Mouse (Mus musculus) MEL (cell line): ENCODE measurements around the gene 4930442H23Rik. TPM values are rescaled to one million over a fixed set of nuclear protein-coding genes. Genes with fewer than 3 reads are reported as not detected.
A peak's percentile ranks its signal among the peaks of the same experiment; 100 is the strongest.

Experiments used
- DNase-seq: peaks from one replicate; pipeline ENCODE4 v3.0.0; 2011; ENCODE audit warnings: low read depth, low spot score
- H3K27ac ChIP-seq: 2 replicates; pipeline ENCODE4 v1.5.1; 2012; ENCODE audit warnings: low read depth, mild to moderate bottlenecking, control low read depth, low read length, moderate library complexity; ENCODE audit not compliant: control insufficient read depth
- H3K27me3 ChIP-seq, 2 experiments: fragments of 150-350 bp in 1 of 2; sonication (generic) in 1 of 2; 2 replicates each; pipeline ENCODE4 v1.6.1; 2012; ENCODE audit warnings: low read length in 2 of 2, mild to moderate bottlenecking in 2 of 2, improper control_type of control experiment in 1 of 2, moderate library complexity in 1 of 2; ENCODE audit not compliant: insufficient read depth in 2 of 2, control insufficient read depth in 1 of 2
- H3K36me3 ChIP-seq, 2 experiments: 2 replicates each; pipeline ENCODE4 v1.6.1; 2012 to 2014; ENCODE audit warnings: low read length in 2 of 2, improper control_type of control experiment in 1 of 2, inconsistent platforms in 1 of 2, mild to moderate bottlenecking in 1 of 2; ENCODE audit not compliant: insufficient read depth in 2 of 2, control insufficient read depth in 1 of 2
- H3K4me1 ChIP-seq, 2 experiments: fragments of 150-350 bp in 1 of 2; sonication (generic) in 1 of 2; 2 replicates each; pipeline ENCODE4 v1.6.1; 2012; ENCODE audit warnings: low read length in 2 of 2, improper control_type of control experiment in 1 of 2, mild to moderate bottlenecking in 1 of 2; ENCODE audit not compliant: insufficient read depth in 2 of 2, control insufficient read depth in 1 of 2
- H3K4me3 ChIP-seq, 2 experiments: fragments of 150-350 bp in 1 of 2; sonication (generic) in 1 of 2; 2 replicates each; pipeline ENCODE4 v1.5.1; 2012; ENCODE audit warnings: low read depth in 2 of 2, low read length in 2 of 2, mild to moderate bottlenecking in 2 of 2, moderate library complexity in 2 of 2, control low read depth in 1 of 2, improper control_type of control experiment in 1 of 2; ENCODE audit not compliant: control insufficient read depth in 1 of 2, insufficient read depth in 1 of 2
- H3K79me2 ChIP-seq: 2 replicates; pipeline ENCODE4 v1.6.1; 2012; ENCODE audit warnings: mild to moderate bottlenecking, low read length, moderate library complexity; ENCODE audit not compliant: control insufficient read depth, poor library complexity, insufficient read depth
- H3K9ac ChIP-seq: 2 replicates; pipeline ENCODE4 v1.6.1; 2012; ENCODE audit warnings: low read depth, mild to moderate bottlenecking, control low read depth, low read length, moderate library complexity; ENCODE audit not compliant: control insufficient read depth, poor library complexity, severe bottlenecking
- H3K9me3 ChIP-seq: fragments of 150-350 bp; sonication (generic); replicated peaks from 2 replicates; pipeline ENCODE4 v1.6.1; 2012; ENCODE audit warnings: mild to moderate bottlenecking, low read length, improper control_type of control experiment, moderate library complexity; ENCODE audit not compliant: insufficient read depth
- BHLHE40 ChIP-seq: IDR thresholded peaks from 2 replicates; pipeline ENCODE4 v1.6.1; 2012; ENCODE audit warnings: low read depth, mild to moderate bottlenecking, inconsistent platforms, low read length, improper control_type of control experiment, borderline replicate concordance
- CHD1 ChIP-seq: IDR thresholded peaks from 2 replicates; pipeline ENCODE4 v1.6.1; 2012; ENCODE audit warnings: low read depth, mild to moderate bottlenecking, inconsistent platforms, low read length, improper control_type of control experiment
- CHD2 ChIP-seq: IDR thresholded peaks from 2 replicates; pipeline ENCODE4 v1.6.1; 2011; ENCODE audit warnings: low read length, improper control_type of control experiment
- CTCF ChIP-seq, 3 experiments: IDR thresholded peaks in 2 of 3; conservative IDR thresholded peaks in 1 of 3; 2 replicates each; pipeline ENCODE4 v1.5.1; 2011 to 2012; ENCODE audit warnings: low read length in 3 of 3, low read depth in 2 of 3, mild to moderate bottlenecking in 2 of 3, improper control_type of control experiment in 1 of 3, inconsistent platforms in 1 of 3, mixed read lengths in 1 of 3, moderate library complexity in 1 of 3; ENCODE audit not compliant: control insufficient read depth in 1 of 3, insufficient read depth in 1 of 3, poor library complexity in 1 of 3, severe bottlenecking in 1 of 3
- E2F4 ChIP-seq: IDR thresholded peaks from 2 replicates; pipeline ENCODE4 v1.6.1; 2011; ENCODE audit warnings: low read depth, low read length, improper control_type of control experiment, borderline replicate concordance
- ELF1 ChIP-seq: IDR thresholded peaks from 2 replicates; pipeline ENCODE4 v1.6.1; 2014; ENCODE audit warnings: low read depth, mild to moderate bottlenecking, inconsistent platforms, low read length, improper control_type of control experiment, moderate library complexity
- EP300 ChIP-seq, 2 experiments: IDR thresholded peaks; 2 replicates each; pipeline ENCODE4 v1.6.1; 2011; ENCODE audit warnings: improper control_type of control experiment in 2 of 2, low read length in 2 of 2, low read depth in 1 of 2, mild to moderate bottlenecking in 1 of 2
- ETS1 ChIP-seq: IDR thresholded peaks from 2 replicates; pipeline ENCODE4 v1.6.1; 2012; ENCODE audit warnings: low read depth, mild to moderate bottlenecking, inconsistent platforms, low read length, improper control_type of control experiment, moderate library complexity
- GATA1 ChIP-seq: IDR thresholded peaks from 2 replicates; pipeline ENCODE4 v1.6.1; 2011; ENCODE audit warnings: low read depth, low read length, improper control_type of control experiment
- HCFC1 ChIP-seq: IDR thresholded peaks from 2 replicates; pipeline ENCODE4 v1.6.1; 2012; ENCODE audit warnings: low read depth, mild to moderate bottlenecking, inconsistent platforms, low read length, improper control_type of control experiment, moderate library complexity
- JUND ChIP-seq: IDR thresholded peaks from 2 replicates; pipeline ENCODE4 v1.6.1; 2011; ENCODE audit warnings: low read depth, mild to moderate bottlenecking, improper control_type of control experiment, low read length
- KAT2A ChIP-seq: conservative IDR thresholded peaks from 2 replicates; pipeline ENCODE4 v1.6.1; 2012; ENCODE audit warnings: low read depth, low read length, improper control_type of control experiment, inconsistent platforms
- MAFK ChIP-seq: IDR thresholded peaks from 2 replicates; pipeline ENCODE4 v1.6.1; 2011; ENCODE audit warnings: low read depth, mild to moderate bottlenecking, low read length, improper control_type of control experiment, borderline replicate concordance
- MAX ChIP-seq: IDR thresholded peaks from 2 replicates; pipeline ENCODE4 v1.6.1; 2011; ENCODE audit warnings: low read length, improper control_type of control experiment
- MAZ ChIP-seq: IDR thresholded peaks from 2 replicates; pipeline ENCODE4 v1.6.1; 2012; ENCODE audit warnings: low read depth, mild to moderate bottlenecking, inconsistent platforms, low read length, improper control_type of control experiment
- MXI1 ChIP-seq: IDR thresholded peaks from 2 replicates; pipeline ENCODE4 v1.6.1; 2011; ENCODE audit warnings: mild to moderate bottlenecking, low read depth, low read length, improper control_type of control experiment
- MYB ChIP-seq: IDR thresholded peaks from 2 replicates; pipeline ENCODE4 v1.6.1; 2011; ENCODE audit warnings: mild to moderate bottlenecking, low read depth, low read length, improper control_type of control experiment
- MYC ChIP-seq: IDR thresholded peaks from 2 replicates; pipeline ENCODE4 v1.6.1; 2011; ENCODE audit warnings: low read depth, mild to moderate bottlenecking, low read length, improper control_type of control experiment, moderate library complexity
- NELFE ChIP-seq: IDR thresholded peaks from 2 replicates; pipeline ENCODE4 v1.6.1; 2011; ENCODE audit warnings: low read depth, low read length, improper control_type of control experiment
- NRF1 ChIP-seq: IDR thresholded peaks from 2 replicates; pipeline ENCODE4 v1.6.1; 2014; ENCODE audit warnings: low read depth, mild to moderate bottlenecking, inconsistent platforms, low read length, improper control_type of control experiment, moderate library complexity; ENCODE audit not compliant: poor library complexity, insufficient read depth, severe bottlenecking
- POLR2A ChIP-seq, 2 experiments: IDR thresholded peaks; 2 replicates each; pipeline ENCODE4 v1.6.1; 2011 to 2012; ENCODE audit warnings: low read length in 2 of 2, mild to moderate bottlenecking in 2 of 2, control low read depth in 1 of 2, improper control_type of control experiment in 1 of 2, low read depth in 1 of 2, moderate library complexity in 1 of 2; ENCODE audit not compliant: control insufficient read depth in 1 of 2, insufficient read depth in 1 of 2, poor library complexity in 1 of 2
- POLR2AphosphoS2 ChIP-seq: IDR thresholded peaks from 2 replicates; pipeline ENCODE4 v1.6.1; 2011; ENCODE audit warnings: low read length, improper control_type of control experiment
- POLR2AphosphoS5 ChIP-seq: IDR thresholded peaks from 2 replicates; pipeline ENCODE4 v1.6.1; 2012; ENCODE audit warnings: low read depth, borderline replicate concordance, mild to moderate bottlenecking, inconsistent platforms, low read length, moderate library complexity, mixed read lengths
- RAD21 ChIP-seq: IDR thresholded peaks from 2 replicates; pipeline ENCODE4 v1.6.1; 2011; ENCODE audit warnings: mild to moderate bottlenecking, low read depth, low read length, improper control_type of control experiment
- RCOR1 ChIP-seq: IDR thresholded peaks from 2 replicates; pipeline ENCODE4 v1.6.1; 2012; ENCODE audit warnings: low read depth, mild to moderate bottlenecking, inconsistent platforms, low read length, improper control_type of control experiment
- SIN3A ChIP-seq: IDR thresholded peaks from 2 replicates; pipeline ENCODE4 v1.6.1; 2012; ENCODE audit warnings: low read length, improper control_type of control experiment, inconsistent platforms
- SMC3 ChIP-seq: IDR thresholded peaks from 2 replicates; pipeline ENCODE4 v1.6.1; 2011; ENCODE audit warnings: low read depth, low read length, improper control_type of control experiment
- TAL1 ChIP-seq: IDR thresholded peaks from 2 replicates; pipeline ENCODE4 v1.6.1; 2012; ENCODE audit warnings: mild to moderate bottlenecking, inconsistent platforms, low read length, moderate library complexity, mixed read lengths
- TBP ChIP-seq: IDR thresholded peaks from 2 replicates; pipeline ENCODE4 v1.8.0; 2011; ENCODE audit warnings: low read depth, low read length, improper control_type of control experiment
- TCF12 ChIP-seq: IDR thresholded peaks from 2 replicates; pipeline ENCODE4 v1.6.1; 2014; ENCODE audit warnings: low read depth, mild to moderate bottlenecking, inconsistent platforms, low read length, improper control_type of control experiment, moderate library complexity
- UBTF ChIP-seq: IDR thresholded peaks from 2 replicates; pipeline ENCODE4 v1.6.1; 2012; ENCODE audit warnings: low read depth, mild to moderate bottlenecking, inconsistent platforms, low read length, improper control_type of control experiment, moderate library complexity, borderline replicate concordance; ENCODE audit not compliant: insufficient read depth
- USF1 ChIP-seq: IDR thresholded peaks from 2 replicates; pipeline ENCODE4 v1.6.1; 2014; ENCODE audit warnings: low read depth, mild to moderate bottlenecking, inconsistent platforms, low read length, improper control_type of control experiment, moderate library complexity
- USF2 ChIP-seq, 2 experiments: IDR thresholded peaks; 2 replicates each; pipeline ENCODE4 v1.6.1; 2011 to 2012; ENCODE audit warnings: improper control_type of control experiment in 2 of 2, low read length in 2 of 2, borderline replicate concordance in 1 of 2, inconsistent platforms in 1 of 2, low read depth in 1 of 2, mild to moderate bottlenecking in 1 of 2; ENCODE audit not compliant: insufficient read depth in 1 of 2
- ZKSCAN1 ChIP-seq: IDR thresholded peaks from 2 replicates; pipeline ENCODE4 v1.6.1; 2012; ENCODE audit warnings: low read depth, mild to moderate bottlenecking, inconsistent platforms, low read length, improper control_type of control experiment, moderate library complexity
- ZMIZ1 ChIP-seq: IDR thresholded peaks from 2 replicates; pipeline ENCODE4 v1.6.1; 2012; ENCODE audit warnings: low read depth, mild to moderate bottlenecking, inconsistent platforms, low read length, improper control_type of control experiment, moderate library complexity
- ZNF384 ChIP-seq: IDR thresholded peaks from 2 replicates; pipeline ENCODE4 v1.6.1; 2012; ENCODE audit warnings: low read depth, mild to moderate bottlenecking, inconsistent platforms, low read length, improper control_type of control experiment
- polyA plus RNA-seq, 2 experiments: library from polyadenylated mRNA; stranded (reverse) in 1 of 2; unstranded in 1 of 2; fragments of >175 nt in 1 of 2; fragments of >200 nt in 1 of 2; gene quantifications; 2 replicates each; pipeline versions ENCODE4 v1.2.1 to v1.2.4; 2012; ENCODE audit warnings: low replicate concordance in 2 of 2, low read depth in 1 of 2; ENCODE audit not compliant: insufficient read length in 2 of 2, insufficient read depth in 1 of 2, missing spikeins in 1 of 2
- total RNA-seq: library from RNA; depleted of rRNA; stranded (reverse); fragments of 300-350 nt; gene quantifications from 2 replicates; pipeline ENCODE4 v1.2.3, GENCODE M21; 2012

The 4930442H23Rik gene
- total and polyA plus RNA-seq, 3 experiments = 0.31 to 0.42 TPM; not detected in 1

- no peak overlapping the region for H3K27ac ChIP-seq
- H3K9me3 ChIP-seq = no peaks in the 10 kb centered on the region
- H3K9ac ChIP-seq = no peak overlapping the region
- H3K36me3 ChIP-seq = no peaks in the 10 kb centered on the region; a peak in 1 of 4 replicates
- no peak overlapping the region for H3K4me3 ChIP-seq
- DNase-seq = peak; percentile 83
- no peaks in the 10 kb centered on the region for H3K79me2 ChIP-seq
- H3K27me3 ChIP-seq = no peaks in the 10 kb centered on the region
- H3K4me1 ChIP-seq = peaks cover 0 to 6% of the 10 kb centered on the region in 2 experiments; a peak in 1 of 4 replicates
- TF ChIP-seq POLR2AphosphoS2 = no peak
- no peak for TF ChIP-seq USF2 (IDR thresholded peaks at IDR 0.05; ENCODE audit: borderline replicate concordance in 1 of 2, insufficient read depth in 1 of 2, low read depth in 1 of 2, low read length in 2 of 2)
- TF ChIP-seq MAFK = no peak
- TF ChIP-seq CTCF (IDR thresholded peaks at IDR 0.05 in 2 of 3, conservative IDR thresholded peaks at IDR 0.05 in 1 of 3; ENCODE audit: control insufficient read depth in 1 of 3, insufficient read depth in 1 of 3, low read depth in 2 of 3, low read length in 3 of 3, poor library complexity in 1 of 3, severe bottlenecking in 1 of 3) = peak; percentile 10 to 42 (median 39); a peak in 5 of 6 replicates
- no peak for TF ChIP-seq TCF12
- TF ChIP-seq KAT2A = no peak
- TF ChIP-seq MAX = no peak
- TF ChIP-seq JUND = no peak
- no peak for TF ChIP-seq ZKSCAN1
- TF ChIP-seq HCFC1 = no peak
- no peak for TF ChIP-seq ZMIZ1
- TF ChIP-seq USF1 = peak; percentile 79
- no peak for TF ChIP-seq RCOR1
- peak; percentile 63; the same call in 1 of the 2 replicates for TF ChIP-seq MXI1
- TF ChIP-seq CHD1 = no peak
- peak; percentile 46 for TF ChIP-seq SMC3
- no peak for TF ChIP-seq ETS1
- TF ChIP-seq ZNF384 = no peak
- no peak; the same call in 1 of the 2 replicates for TF ChIP-seq MAZ
- TF ChIP-seq UBTF = no peak
- TF ChIP-seq TBP = peak; percentile 93
- no peak for TF ChIP-seq CHD2
- no peak for TF ChIP-seq MYC
- peak; percentile 34 for TF ChIP-seq RAD21
- no peak for TF ChIP-seq TAL1
- peak; percentile 34; the same call in 1 of the 2 replicates for TF ChIP-seq GATA1
- no peak for TF ChIP-seq POLR2A (IDR thresholded peaks at IDR 0.05; ENCODE audit: control insufficient read depth in 1 of 2, insufficient read depth in 1 of 2, low read depth in 1 of 2, low read length in 2 of 2, poor library complexity in 1 of 2)
- no peak for TF ChIP-seq ELF1
- no peak for TF ChIP-seq E2F4
- TF ChIP-seq BHLHE40 = no peak
- TF ChIP-seq SIN3A = peak; percentile 37; the same call in 1 of the 2 replicates
- TF ChIP-seq NRF1 = no peak
- no peak for TF ChIP-seq POLR2AphosphoS5
- no peak for TF ChIP-seq MYB
- TF ChIP-seq NELFE = no peak
- no peak; a peak in 1 of 4 replicates for TF ChIP-seq EP300 (IDR thresholded peaks at IDR 0.05; ENCODE audit: low read depth in 1 of 2, low read length in 2 of 2)
Observed at GRCm38 (mm10) chr10:81202978-81203720, 19.5 kb upstream of the 4930442H23Rik start.
